Mouse (Mus musculus): ENCODE results near the gene Rfx3. TPM values are rescaled to one million over a fixed set of nuclear protein-coding genes. Genes with fewer than 3 reads are reported as not detected.
A peak's percentile ranks its signal among the peaks of the same experiment; 100 is the strongest.

The Rfx3 gene
- total and polyA plus RNA-seq, 3 experiments: 0.76 to 1.4 (median 1.2) TPM

DNA sequence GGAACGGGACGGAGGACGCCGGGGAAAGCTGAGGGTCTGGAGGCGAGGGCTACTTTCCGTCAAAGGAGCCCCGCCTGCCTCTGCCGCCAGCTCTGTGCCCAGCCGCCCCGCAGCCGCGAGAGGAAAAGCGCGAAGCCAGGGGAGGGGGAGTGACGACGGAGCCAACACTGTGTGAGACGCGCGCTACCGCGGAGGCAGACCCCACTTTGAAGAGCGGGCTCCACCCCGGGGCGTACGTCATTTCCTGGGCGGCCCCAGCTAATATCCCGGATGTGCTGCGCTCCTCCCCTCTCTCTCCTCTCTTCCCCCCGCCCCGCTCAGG is 391 bp upstream of the Rfx3 start (continued):
- TF ChIP-seq MEF2A (IDR thresholded peaks at IDR 0.05; ENCODE audit: borderline replicate concordance, low read depth, low read length) (peak; percentile 62; the same call in 1 of the 2 replicates), SIN3A (IDR thresholded peaks at IDR 0.05; ENCODE audit: low read length) (no peak), CHD2 (IDR thresholded peaks at IDR 0.05; ENCODE audit: low read length) (no peak), ELF1 (IDR thresholded peaks at IDR 0.05; ENCODE audit: low read depth, low read length) (peak; percentile 83), ETS1 (conservative IDR thresholded peaks at IDR 0.05; ENCODE audit: low read depth, low read length) (peak; percentile 40; the same call in 1 of the 2 replicates), EP300 (IDR thresholded peaks at IDR 0.05; ENCODE audit: low read length) (no peak), MAZ (IDR thresholded peaks at IDR 0.05; ENCODE audit: low read depth, low read length) (peak; percentile 99; the same call in 1 of the 2 replicates), CTCF (conservative IDR thresholded peaks at IDR 0.05 in 1 of 2, IDR thresholded peaks at IDR 0.05 in 1 of 2; ENCODE audit: low read depth in 2 of 2, low read length in 2 of 2) (no peak), NRF1 (IDR thresholded peaks at IDR 0.05; ENCODE audit: low read depth, low read length) (peak; percentile 41; the same call in 1 of the 2 replicates), USF2 (conservative IDR thresholded peaks at IDR 0.05; ENCODE audit: low read depth, low read length) (no peak), MYC (IDR thresholded peaks at IDR 0.05; ENCODE audit: low read depth, low read length) (no peak; the same call in 1 of the 2 replicates), GABPA (IDR thresholded peaks at IDR 0.05; ENCODE audit: insufficient replicate concordance, low read depth, low read length) (no peak), TCF12 (IDR thresholded peaks at IDR 0.05; ENCODE audit: low read depth, low read length) (0 out of 2 replicates have a peak, but pooled peaks have one; percentile 75), ZNF384 (IDR thresholded peaks at IDR 0.05; ENCODE audit: low read depth, low read length) (no peak), UBTF (IDR thresholded peaks at IDR 0.05; ENCODE audit: low read depth, low read length) (no peak)

DNA sequence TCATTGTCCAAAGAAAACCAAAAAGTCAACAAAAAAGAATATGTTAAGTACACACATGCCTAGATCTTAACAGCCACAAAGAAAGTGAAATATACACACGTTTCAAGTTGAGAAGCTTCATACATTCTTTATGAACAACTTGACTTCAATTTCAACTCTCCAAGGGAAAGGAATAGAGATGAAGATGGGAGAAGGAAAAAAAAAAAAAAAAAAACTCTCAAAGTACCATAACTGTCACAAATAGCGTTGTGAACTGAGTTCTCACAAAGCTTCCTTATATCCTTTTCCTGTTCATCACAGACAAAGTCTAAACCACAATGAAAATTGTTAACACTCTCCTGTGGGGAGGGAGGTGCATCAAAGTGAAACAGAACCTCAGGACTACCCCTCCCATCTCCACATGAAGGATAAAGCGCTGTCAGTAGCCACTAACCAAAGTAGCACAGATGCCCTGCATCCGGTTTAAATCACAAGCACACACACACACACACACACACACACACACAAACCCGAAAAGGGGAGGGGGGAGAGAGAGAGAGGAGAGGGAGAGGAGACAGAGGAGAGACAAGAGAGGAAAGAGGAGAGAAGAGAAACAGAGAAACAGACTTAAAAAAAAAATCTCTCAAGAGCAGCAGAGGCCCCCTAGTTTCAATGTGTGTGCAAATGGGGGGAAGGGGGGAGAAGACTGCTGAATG is 1.2 kb downstream of the Rfx3 start:
- no peaks in the 10 kb centered on the region for H3K36me3 ChIP-seq (replicated peaks in 1 of 2; ENCODE audit: control insufficient read depth in 1 of 2, insufficient read depth in 1 of 2, low read length in 1 of 2)
- peak overlapping the region; percentile 56 to 85 (median 81) for H3K4me3 ChIP-seq (replicated peaks in 1 of 3; ENCODE audit: low read depth in 2 of 3, low read length in 2 of 3, poor library complexity in 1 of 3)
- H3K27ac ChIP-seq (ENCODE audit: insufficient read depth, low read depth): no peak overlapping the region
- no peaks in the 10 kb centered on the region for H3K27me3 ChIP-seq (replicated peaks)
- dilution Hi-C loops (cut with MboI; ENCODE audit: extremely low pct_ligation_motif_present, extremely low pct_unique_long_range_greater_than_20kb, low sequenced_read_pairs) (no loop called here), in situ Hi-C loops (cut with MboI; ENCODE audit: low pct_ligation_motif_present, low pct_unique_long_range_greater_than_20kb, low sequenced_read_pairs) (no loop called here)
- H3K4me2 ChIP-seq (ENCODE audit: insufficient read depth, low read depth, poor library complexity, severe bottlenecking): peak overlapping the region; percentile 74
- H3K79me2 ChIP-seq (replicated peaks; ENCODE audit: control insufficient read depth, extremely low read depth, insufficient read depth, poor library complexity, severe bottlenecking): no peaks in the 10 kb centered on the region; the same call in 1 of the 2 replicates
- H3K4me1 ChIP-seq (ENCODE audit: control insufficient read depth in 1 of 2, insufficient read depth in 2 of 2): peaks cover 0 to 8% of the 10 kb centered on the region in 2 experiments; a peak in 2 of 4 replicates
- H3K9me3 ChIP-seq (replicated peaks; ENCODE audit: low read length): no peaks in the 10 kb centered on the region
- no peak for TF ChIP-seq NRF1 (IDR thresholded peaks at IDR 0.05; ENCODE audit: low read depth, low read length)
- peak; percentile 97; the same call in 1 of the 2 replicates for TF ChIP-seq MAZ (IDR thresholded peaks at IDR 0.05; ENCODE audit: low read depth, low read length)
- TF ChIP-seq IRF4 (IDR thresholded peaks at IDR 0.05; ENCODE audit: low read depth, low read length): 0 out of 2 replicates have a peak, but pooled peaks have one; percentile 27
- 0 out of 2 replicates have a peak, but pooled peaks have one; percentile 35 for TF ChIP-seq MXI1 (IDR thresholded peaks at IDR 0.05; ENCODE audit: low read depth, low read length)
- peak; percentile 35; the same call in 1 of the 2 replicates for TF ChIP-seq HCFC1 (IDR thresholded peaks at IDR 0.05; ENCODE audit: low read depth, low read length)
- TF ChIP-seq SIN3A (IDR thresholded peaks at IDR 0.05; ENCODE audit: low read length): peak; percentile 20; the same call in 1 of the 2 replicates
- TF ChIP-seq POLR2AphosphoS2 (IDR thresholded peaks at IDR 0.05; ENCODE audit: low read depth, low read length): no peak
- TF ChIP-seq BHLHE40 (IDR thresholded peaks at IDR 0.05; ENCODE audit: low read depth, low read length): peak; percentile 11; the same call in 1 of the 2 replicates
- TF ChIP-seq ZNF384 (IDR thresholded peaks at IDR 0.05; ENCODE audit: low read depth, low read length): peak; percentile 57
- peak; percentile 71 for DNase-seq (ENCODE audit: extremely low read depth)
- H3K9ac ChIP-seq (ENCODE audit: insufficient read depth, low read depth): peak overlapping the region; percentile 77; the same call in 1 of the 2 replicates

All from CH12.LX (cell line).